Mouse (Mus musculus): ENCODE data around the gene Itgb6.

DNA sequence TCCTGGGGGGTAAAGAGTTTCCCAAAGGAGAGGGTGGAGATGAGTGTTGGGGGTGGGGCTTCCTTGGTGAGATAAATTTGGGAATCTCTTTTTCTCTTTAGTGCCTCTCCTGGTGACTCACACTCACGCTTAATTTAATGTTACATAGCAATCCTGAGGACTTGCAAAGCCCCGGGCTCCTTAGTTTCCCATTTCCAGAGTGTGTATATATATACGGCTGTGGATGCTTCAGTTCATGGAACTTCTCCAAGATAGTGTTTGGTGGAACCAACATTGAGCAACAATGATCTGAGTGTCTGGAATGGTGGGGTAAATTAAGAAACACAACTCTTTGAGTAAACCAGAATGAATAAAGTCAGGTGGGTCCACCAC is 108.6 kb downstream of the Itgb6 start:
- TF ChIP-seq POLR2A (IDR thresholded peaks at IDR 0.05; ENCODE audit: borderline replicate concordance, low read depth, low read length) (no peak), CTCF (IDR thresholded peaks at IDR 0.05; ENCODE audit: low read depth, low read length) (no peak)
